Mouse (Mus musculus): ENCODE results near the gene Sorbs1.

DNA sequence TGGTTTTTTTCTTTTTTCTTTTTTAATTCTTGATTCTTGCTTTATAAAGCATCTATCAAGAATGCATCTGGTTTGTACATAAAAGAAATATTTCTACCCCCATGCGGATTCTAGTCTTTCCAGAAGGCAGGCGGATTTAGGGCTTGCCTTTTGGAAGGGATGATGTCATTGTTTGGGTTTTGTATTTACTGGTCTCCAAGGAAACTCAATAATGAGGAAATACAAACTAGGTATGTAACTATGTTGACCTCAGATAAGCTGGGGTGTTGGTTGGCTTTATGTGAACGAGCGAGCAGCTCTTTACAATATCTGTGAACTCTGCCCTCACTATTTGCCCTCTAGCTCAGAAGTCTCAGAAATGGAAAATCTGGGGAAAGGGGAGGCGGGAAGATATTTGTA, 266.3 kb downstream of the Sorbs1 start:
- TF ChIP-seq CTCF (conservative IDR thresholded peaks at IDR 0.05; ENCODE audit: low read length) (no peak), POU5F1 (IDR thresholded peaks at IDR 0.05; ENCODE audit: borderline replicate concordance, low read length) (no peak)

Measured in E14TG2a.4 (cell line).